Mouse (Mus musculus) mouse embryonic stem cell (cell line): ENCODE results near the gene Sp6.

Experiments
- in situ Hi-C, 2 experiments: fragments of 300-500 bp; cut with MboI; formaldehyde crosslinking; loops; 1 replicate in 1 of 2; 3 replicates in 1 of 2; pipeline ENCODE4 v1.14.3; 2019 to 2020; ENCODE audit warnings: low sequenced_read_pairs in 2 of 2, low pct_unique_long_range_greater_than_20kb in 1 of 2, mixed read lengths in 1 of 2; ENCODE audit not compliant: unreplicated experiment in 1 of 2

The Sp6 gene

DNA sequence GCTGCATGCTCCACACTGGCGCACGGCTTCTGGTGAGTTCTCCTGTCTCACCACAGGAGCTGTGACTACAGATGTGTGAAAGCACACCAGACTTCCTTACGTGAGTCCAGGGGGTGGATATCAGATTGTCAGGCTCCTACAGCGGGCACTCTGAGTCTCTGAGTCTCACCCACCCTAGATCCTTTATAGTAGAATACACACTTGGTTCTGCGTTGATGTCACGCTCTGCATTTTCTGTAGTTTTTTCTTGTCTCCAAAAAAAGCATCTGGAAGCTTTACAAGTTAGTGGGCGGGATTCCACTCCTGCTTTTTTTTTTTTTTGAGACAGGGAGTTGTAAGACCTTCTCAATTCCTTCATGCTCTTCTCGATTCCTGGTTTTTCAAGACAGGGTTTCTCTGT is 31.7 kb downstream of the Sp6 start:
- in situ Hi-C loops: no loop called here

- in situ Hi-C loops: no loop called here
These were observed 32.7 kb downstream of the Sp6 start for GRCm38 (mm10) chr11:97045861-97046260.

DNA sequence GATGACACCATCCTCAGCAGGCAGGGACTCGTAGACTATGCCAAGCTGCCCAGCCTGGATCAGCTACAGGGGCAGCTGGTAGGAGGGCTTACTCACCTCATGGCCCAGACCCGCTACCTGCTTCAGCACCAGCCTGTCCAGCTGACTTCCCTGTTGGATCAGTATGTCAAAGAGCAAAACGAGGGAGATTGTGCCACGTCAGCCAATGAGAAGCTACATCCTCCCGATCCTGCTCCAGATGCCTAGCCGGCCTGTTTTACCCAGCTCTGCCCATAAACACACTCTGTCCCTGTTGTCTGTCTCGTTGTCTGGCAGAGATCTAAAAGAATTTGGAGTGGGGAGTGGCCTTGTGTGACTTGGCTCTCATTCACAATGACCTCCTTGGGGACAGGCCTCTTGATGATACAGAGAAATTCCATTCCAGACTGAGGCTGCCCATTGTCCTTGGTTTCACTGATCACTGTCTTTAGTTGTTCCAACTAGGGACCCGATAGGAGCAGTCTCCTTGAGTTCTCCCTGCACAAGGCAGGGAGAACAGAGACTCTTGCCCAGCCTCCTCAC is 35.0 kb downstream of the Sp6 start:
- in situ Hi-C loops: no loop called here

DNA sequence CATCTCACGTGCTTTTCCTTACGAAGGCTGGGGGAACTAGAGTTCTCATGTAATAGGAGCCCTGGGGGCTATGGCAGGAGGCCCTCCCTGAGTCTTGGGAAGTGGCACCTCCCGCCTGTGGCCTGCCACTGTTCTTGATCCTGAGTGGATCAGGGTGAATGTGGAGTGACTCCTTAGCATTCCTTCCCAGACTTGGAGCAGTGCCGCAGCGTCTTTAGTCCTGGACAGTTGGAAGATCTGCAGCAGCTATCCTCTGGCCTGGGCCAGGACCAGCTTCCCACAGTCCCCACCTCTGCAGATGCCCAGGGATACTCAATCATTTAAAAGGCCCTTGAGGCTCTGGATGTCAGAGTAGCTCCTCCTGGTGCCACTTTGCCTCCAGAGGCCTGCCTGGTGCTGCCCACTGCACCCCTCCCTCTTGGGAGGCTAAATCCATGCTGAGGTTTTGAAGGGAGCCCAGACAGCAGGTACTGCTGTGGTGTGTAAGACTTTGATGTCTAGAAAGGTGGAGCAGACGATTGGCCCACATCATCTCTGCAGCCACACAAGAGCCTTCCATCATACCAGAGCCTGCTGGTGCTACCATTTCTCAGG is 36.4 kb downstream of the Sp6 start:
- in situ Hi-C loops: no loop called here

DNA sequence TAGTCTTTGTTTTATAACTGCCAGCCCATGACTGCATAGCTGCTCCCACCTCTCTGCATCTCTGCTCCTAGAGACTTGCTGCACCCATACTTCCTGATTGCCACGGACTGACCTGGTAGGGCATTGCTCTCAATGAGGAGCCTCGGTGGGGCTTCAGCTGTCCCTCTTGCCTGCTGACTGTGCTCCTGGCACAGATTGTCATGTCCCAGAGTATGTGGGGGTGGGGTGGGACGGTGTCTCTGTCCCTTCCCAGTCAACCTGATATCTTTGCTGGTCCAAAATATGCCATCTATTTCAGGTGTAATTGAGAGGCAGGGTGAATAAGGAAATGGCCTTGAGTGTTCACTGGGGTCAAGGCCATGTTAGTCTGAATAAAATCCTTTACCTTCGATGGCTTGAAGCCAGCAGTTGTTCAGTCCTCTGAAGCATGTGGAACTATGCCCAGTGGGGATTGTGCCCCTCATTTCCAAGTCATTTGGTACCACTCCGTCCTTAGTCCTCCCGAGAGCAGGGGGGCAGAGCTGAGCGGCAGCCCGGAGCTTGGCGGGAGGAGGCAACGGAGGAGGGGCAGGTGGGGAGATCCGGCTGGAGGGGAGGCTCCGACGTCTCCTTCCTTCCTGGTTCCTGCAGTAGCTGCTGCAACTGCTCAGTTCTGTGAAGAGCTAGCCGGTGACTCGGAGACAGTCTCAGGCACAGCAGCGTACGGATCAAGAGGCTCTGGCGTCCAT is 37.2 kb downstream of the Sp6 start, which contains the start of gene Osbpl7:
Osbpl7 (plus strand) TSS at position 413 of the 728 bp plus-strand sequence.
- in situ Hi-C loops: no loop called here

- in situ Hi-C loops: no loop called here
These were observed 37.9 kb downstream of the Sp6 start for GRCm38 (mm10) chr11:97050944-97051586.

- in situ Hi-C loops: no loop called here
These were observed 39.0 kb downstream of the Sp6 start for GRCm38 (mm10) chr11:97052219-97052646.

GRCm38 (mm10) chr11:97063274-97063920 is 50.2 kb downstream of the Sp6 start:
- in situ Hi-C loops: no loop called here

DNA sequence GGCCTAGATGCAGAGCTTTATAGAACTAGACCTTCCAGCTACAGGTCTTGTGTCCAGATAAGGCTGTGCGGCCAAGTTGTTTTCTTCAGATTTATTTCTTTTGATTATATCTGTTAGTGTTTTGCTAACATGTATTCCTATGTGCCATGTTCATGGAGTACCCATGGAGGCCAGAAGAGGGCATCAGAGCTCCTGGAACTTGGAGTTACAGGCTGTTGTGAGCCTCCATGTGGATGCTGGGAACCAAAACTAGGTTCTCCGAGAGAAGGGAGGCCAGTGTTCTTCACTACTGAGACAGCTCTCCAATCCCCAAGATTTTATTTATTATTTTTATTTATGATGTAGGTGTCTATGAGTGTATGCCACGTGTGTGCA is 50.7 kb downstream of the Sp6 start:
- in situ Hi-C loops: no loop called here

GRCm38 (mm10) chr11:97065538-97066295 is 52.5 kb downstream of the Sp6 start:
- in situ Hi-C loops: no loop called here

DNA sequence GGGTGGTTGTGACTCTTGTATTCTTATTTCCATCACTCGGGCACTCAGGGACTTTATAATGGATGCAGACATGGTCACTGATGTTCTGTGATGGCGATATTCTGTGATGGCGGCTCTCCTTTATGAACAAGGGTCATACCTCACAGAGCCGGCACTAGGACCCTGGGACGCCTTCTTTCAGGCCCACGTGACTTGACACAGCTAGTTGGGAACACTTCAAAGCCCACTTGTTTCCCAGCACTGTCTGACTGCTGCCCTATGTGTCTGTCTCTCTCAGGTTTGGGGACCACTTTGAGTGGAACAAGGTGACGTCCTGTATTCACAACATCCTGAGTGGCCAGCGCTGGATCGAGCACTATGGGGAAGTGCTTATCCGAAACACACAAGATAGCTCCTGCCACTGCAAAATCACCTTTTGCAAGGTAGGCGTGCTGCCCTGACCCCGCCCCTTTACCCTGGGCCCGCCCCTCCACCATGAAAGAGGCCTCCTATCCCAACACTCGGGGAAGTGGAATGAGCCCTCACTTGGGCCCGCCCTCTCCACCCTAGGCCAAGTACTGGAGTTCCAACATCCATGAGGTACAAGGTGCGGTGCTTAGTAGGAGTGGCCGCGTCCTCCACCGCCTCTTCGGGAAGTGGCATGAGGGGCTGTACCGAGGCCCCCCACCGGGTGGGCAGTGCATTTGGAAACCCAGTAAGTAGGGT is 53.6 kb downstream of the Sp6 start:
- in situ Hi-C loops: no loop called here

- in situ Hi-C loops: no loop called here
These were observed 56.1 kb downstream of the Sp6 start for GRCm38 (mm10) chr11:97069333-97069732.

- in situ Hi-C loops: no loop called here
These were observed 56.6 kb downstream of the Sp6 start for GRCm38 (mm10) chr11:97069770-97070169.

GRCm38 (mm10) chr11:97071129-97071528 is 57.9 kb downstream of the Sp6 start:
- in situ Hi-C loops: no loop called here

DNA sequence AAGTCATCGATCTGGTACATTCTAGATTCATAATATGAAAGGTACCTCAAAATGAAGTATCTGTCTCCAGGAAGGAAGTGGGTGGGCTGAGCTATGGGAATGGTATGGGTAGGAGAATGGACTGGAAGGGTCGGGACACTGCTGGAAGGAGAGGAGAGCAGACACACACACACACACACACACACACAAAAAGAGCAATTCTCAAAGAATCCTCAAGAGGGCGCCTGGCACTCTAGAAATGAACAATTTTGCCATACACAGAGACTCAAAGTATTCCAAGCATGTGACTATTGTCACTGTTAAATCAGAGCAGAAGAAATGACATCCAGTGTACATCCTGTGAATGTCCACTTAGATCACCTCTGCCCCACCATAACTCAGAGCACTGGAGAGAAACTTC is 59.3 kb downstream of the Sp6 start:
- in situ Hi-C loops: no loop called here

- in situ Hi-C loops: no loop called here
These were observed 61.0 kb downstream of the Sp6 start for GRCm38 (mm10) chr11:97074235-97074634.
